Mouse (Mus musculus) cortical plate, adult 2 months (tissue): ENCODE data around the gene Cnpy3.

Source experiments
- CTCF ChIP-seq: fragments of 200-500 bp; IDR thresholded peaks from 2 replicates; pipeline ENCODE4 v1.5.1; 2011; ENCODE audit warnings: mild to moderate bottlenecking, control low read depth, low read length; ENCODE audit not compliant: insufficient read depth; ENCODE audit errors: extremely low read depth
- POLR2A ChIP-seq: fragments of 200-500 bp; IDR thresholded peaks from 2 replicates; pipeline ENCODE4 v1.6.1; 2011; ENCODE audit warnings: mild to moderate bottlenecking, low read length, control low read depth; ENCODE audit not compliant: insufficient read depth; ENCODE audit errors: extremely low read depth

DNA sequence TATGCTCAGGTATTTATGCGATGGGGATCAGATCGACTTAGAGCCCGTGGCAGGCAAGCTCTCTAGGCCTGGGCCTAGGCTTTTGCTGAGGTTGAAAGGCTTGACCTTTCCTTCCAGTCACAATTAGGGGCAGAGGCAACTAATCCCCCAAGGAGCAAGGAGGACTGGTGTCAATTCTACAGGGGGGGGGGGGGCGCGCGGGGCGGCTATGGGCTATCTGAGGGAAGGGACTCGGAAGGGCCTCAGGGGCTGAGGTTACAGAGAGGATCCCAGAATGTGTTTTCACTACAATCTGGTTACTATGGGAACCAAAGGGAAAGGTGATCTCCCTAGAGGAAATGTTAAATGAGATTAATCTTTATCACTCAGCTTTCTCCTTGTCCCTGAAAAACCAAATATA, 45.4 kb upstream of the Cnpy3 start:
- TF ChIP-seq POLR2A (no peak), CTCF (no peak)
